Mouse (Mus musculus) left cerebral cortex, adult 18-20 months (tissue): Measurements from ENCODE around the gene Gm10061. TPM values are rescaled to one million over a fixed set of nuclear protein-coding genes. Genes with fewer than 3 reads are reported as not detected.
"Not testable (repeated sequence)": the region's sequence is repeated elsewhere in the genome, so short reads cannot be mapped to it uniquely, and the experiment has no call there.

Source experiments
- DNase-seq, 2 experiments: peaks; one replicate each; pipeline ENCODE4 v3.0.0; 2021 to 2022; ENCODE audit warnings: low spot score in 2 of 2, mixed read lengths in 1 of 2
- long read RNA-seq, 2 experiments: library from polyadenylated mRNA; stranded (forward); transcript quantifications; one replicate each; pipeline ENCODE4 v2.0.0; 2021
- total RNA-seq, 2 experiments: library from RNA; stranded (reverse); gene quantifications; 2 replicates each; pipeline ENCODE4 v1.2.3; 2021

Gm10061 gene
- not detected for total RNA-seq
- long read RNA-seq, experiment 1 = 0 reads
- long read RNA-seq, experiment 2 = 0 reads

- no peak for DNase-seq
Observed at GRCm38 (mm10) chr16:89150786-89151185, at the start of gene Gm10061. Gm10061 (plus strand) TSS chr16:89151086.

GRCm38 (mm10) chr16:89140551-89140950, 10.3 kb upstream of the Gm10061 start, which contains the start of gene Gm6358:
Gm6358 (plus strand) TSS chr16:89140851.
- no peak for DNase-seq

GRCm38 (mm10) chr16:89157652-89158051, 6.8 kb downstream of the Gm10061 start, which contains the start of gene Gm9789:
Gm9789 (plus strand) TSS chr16:89157952.
- DNase-seq = no peak

- DNase-seq = not testable (repeated sequence)
Observed at GRCm38 (mm10) chr16:89169190-89169589, 18.3 kb downstream of the Gm10061 start, which contains the start of gene Gm7735. Gm7735 (plus strand) TSS chr16:89169490.

GRCm38 (mm10) chr16:89174435-89174834, 23.5 kb downstream of the Gm10061 start, which contains the start of gene 1110057P08Rik:
1110057P08Rik (plus strand) TSS chr16:89174735.
- no peak for DNase-seq

GRCm38 (mm10) chr16:89188621-89189020, 37.7 kb downstream of the Gm10061 start:
- no peak for DNase-seq

Other genes starting within 250 kb of the Gm10061 start
- gene Krtap19-9b, start 218.8 kb upstream of the Gm10061 start, total RNA-seq = not detected
- gene Krtap16-3, start 188.2 kb upstream of the Gm10061 start, total RNA-seq = not detected
- gene Krtap22-2, start 140.3 kb upstream of the Gm10061 start, total RNA-seq = not detected
- not detected for gene Gm10229, start 135.8 kb upstream of the Gm10061 start, total RNA-seq
- not detected for gene Krtap6-1, start 119.4 kb upstream of the Gm10061 start, total RNA-seq
- gene Gm10228, start 109.6 kb upstream of the Gm10061 start, total RNA-seq = not detected
- gene Krtap6-5, start 103.2 kb upstream of the Gm10061 start, total RNA-seq = not detected
- gene 1110025L11Rik, start 87.1 kb upstream of the Gm10061 start, total RNA-seq = not detected
- gene Krtap6-3, start 67.1 kb upstream of the Gm10061 start, total RNA-seq = not detected
- gene Gm6358, start 10.2 kb upstream of the Gm10061 start, total RNA-seq = not detected
- not detected for gene Gm9789, start 6.9 kb downstream of the Gm10061 start, total RNA-seq
- not detected for gene Gm7735, start 18.4 kb downstream of the Gm10061 start, total RNA-seq
- not detected for gene 1110057P08Rik, start 23.6 kb downstream of the Gm10061 start, total RNA-seq
- not detected for gene Krtap20-2, start 54.8 kb downstream of the Gm10061 start, total RNA-seq